Mouse (Mus musculus): Measurements from ENCODE around the gene Mchr1.
A peak's percentile ranks its signal among the peaks of the same experiment; 100 is the strongest.

The Mchr1 gene

GRCm38 (mm10) chr15:81227275-81227674 lies 8.0 kb upstream of the Mchr1 start:
- no peak for DNase-seq (ENCODE audit: extremely low spot score)

- DNase-seq (ENCODE audit: extremely low spot score): no peak
These were observed 7.0 kb upstream of the Mchr1 start for GRCm38 (mm10) chr15:81228258-81228657.

- DNase-seq (ENCODE audit: extremely low spot score): no peak
These were observed 5.5 kb upstream of the Mchr1 start for GRCm38 (mm10) chr15:81229791-81230190.

DNA sequence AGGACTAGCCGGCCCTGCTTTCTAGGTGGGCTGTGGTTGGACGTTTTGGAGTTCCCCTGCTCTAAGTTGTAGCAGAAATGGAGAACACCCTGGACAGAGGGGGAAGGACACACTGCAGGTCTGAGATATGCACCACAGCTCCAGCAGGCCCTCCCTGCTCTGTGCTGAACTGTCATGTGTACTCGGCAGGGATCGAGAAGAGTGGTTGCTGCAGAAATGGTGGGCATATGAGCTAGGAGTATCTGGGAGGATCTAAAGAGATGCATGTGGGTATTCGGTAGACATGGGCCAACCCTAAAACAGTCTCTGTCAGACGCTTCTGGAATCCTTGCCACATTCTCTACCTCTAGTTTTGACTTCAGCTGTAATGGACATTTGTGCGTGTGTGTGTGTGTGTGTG lies 4.0 kb upstream of the Mchr1 start:
- no peak for DNase-seq (ENCODE audit: extremely low spot score)

GRCm38 (mm10) chr15:81236062-81236461 lies 763 bp downstream of the Mchr1 start:
- DNase-seq (ENCODE audit: extremely low spot score): no peak

DNA sequence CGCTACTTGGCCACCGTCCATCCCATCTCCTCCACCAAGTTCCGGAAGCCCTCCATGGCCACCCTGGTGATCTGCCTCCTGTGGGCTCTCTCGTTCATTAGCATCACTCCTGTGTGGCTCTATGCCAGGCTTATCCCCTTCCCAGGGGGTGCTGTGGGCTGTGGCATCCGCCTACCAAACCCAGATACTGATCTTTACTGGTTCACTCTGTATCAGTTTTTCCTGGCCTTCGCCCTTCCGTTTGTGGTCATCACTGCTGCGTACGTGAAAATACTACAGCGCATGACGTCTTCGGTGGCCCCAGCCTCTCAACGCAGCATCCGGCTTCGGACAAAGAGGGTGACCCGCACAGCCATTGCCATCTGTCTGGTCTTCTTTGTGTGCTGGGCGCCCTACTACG lies 2.2 kb downstream of the Mchr1 start:
- DNase-seq (ENCODE audit: extremely low spot score): no peak

DNA sequence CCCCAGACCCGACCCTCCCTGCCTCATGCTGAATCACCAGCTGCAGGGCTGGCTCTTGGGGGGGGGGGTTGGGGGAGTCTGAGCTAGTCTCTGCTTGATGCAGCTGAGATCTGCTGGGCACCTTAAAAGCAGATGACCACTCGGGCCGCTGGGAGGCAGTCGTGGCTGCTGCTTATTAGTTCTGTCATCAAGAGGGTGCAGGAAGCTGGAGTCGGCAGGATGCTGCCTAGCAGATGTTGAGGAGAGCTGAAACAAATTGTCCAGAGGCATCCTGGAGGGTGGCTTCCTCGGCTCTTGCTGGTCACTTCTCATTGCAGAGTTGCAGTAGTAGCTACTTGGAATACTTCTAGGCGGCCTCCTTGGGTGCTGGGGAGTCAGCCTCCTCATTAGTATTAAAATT lies 4.0 kb downstream of the Mchr1 start:
- DNase-seq (ENCODE audit: extremely low spot score): peak; percentile 44

DNA sequence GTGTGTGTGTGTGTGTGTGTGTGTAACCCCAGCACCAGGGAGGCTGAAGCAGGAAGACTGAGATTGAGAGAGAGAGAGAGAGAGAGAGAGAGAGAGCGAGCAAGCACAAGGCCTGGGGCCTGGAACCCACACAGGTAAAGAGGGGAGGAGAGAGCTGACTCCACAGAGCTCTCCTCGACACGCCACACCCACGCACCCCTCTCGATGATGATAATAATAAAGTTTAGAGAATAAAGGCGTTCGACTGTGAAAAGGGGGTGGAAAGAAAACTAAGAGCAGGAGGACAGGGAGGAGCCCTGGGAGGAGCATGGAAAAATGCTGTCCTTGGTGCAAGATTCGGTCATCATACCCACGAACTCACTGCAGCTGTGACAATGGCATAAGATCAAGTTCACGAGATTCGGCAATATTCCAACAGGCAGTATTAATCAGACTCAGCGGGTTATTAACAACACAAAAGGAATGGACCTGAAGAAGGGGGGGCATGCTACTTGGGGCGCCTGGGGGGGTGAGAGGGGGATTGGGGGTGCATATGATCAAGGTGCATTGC lies 4.6 kb downstream of the Mchr1 start:
- no peak for DNase-seq (ENCODE audit: extremely low spot score)

GRCm38 (mm10) chr15:81246890-81247289 lies 11.6 kb downstream of the Mchr1 start:
- DNase-seq (ENCODE audit: extremely low spot score): no peak

DNA sequence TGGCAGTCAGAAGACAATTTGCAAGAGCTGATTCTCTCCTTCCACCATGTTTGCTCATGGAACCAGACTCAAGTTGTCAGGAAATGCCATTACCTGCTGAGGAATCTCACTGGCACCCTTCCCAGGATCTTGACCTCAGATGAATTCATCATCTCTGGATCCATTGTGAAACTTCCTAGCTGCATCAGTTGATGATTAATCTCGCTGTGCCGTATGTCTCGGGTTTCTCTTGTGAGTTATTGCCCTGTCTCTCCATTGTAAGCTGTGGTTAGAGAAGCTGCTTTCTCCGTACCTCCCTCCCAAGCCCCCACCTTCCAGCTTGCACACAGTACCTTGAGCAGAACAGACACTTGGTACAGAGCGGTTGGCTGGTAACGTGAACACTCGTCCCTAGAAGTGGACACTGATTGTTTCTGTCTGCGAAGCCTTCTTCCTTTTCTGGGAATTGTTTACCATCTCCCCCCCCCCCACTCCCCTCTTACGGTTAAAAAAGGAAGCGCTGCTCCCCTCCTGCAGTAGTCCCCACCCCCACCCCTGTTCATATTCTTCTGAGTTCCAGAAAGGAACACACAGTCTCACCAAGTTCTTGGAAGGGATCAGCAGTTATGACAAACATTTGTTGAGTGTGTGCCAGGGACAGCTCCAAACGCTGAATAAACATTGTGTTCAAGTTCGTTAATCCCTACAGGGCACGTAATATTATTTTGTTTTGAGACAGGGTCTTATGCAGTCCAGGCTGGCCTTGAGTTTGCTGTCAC lies 12.5 kb downstream of the Mchr1 start:
- no peak for DNase-seq (ENCODE audit: extremely low spot score)

DNA sequence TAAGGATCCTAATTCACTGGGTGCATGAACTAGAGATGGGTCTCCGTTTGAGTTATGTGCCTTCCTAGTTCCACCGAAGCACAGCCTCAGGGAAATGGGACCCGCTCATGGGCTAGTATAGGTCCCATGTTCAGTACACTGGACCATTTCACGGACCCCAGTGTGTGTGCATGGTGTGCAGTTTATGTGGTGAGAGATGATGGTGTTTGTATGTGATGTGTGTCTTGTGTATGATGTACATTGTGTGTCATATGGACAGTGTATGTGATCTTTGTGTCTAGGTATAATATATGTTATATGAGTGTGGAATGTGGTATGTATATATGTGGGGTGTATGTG lies 13.0 kb downstream of the Mchr1 start:
- no peak for DNase-seq (ENCODE audit: extremely low spot score)

DNA sequence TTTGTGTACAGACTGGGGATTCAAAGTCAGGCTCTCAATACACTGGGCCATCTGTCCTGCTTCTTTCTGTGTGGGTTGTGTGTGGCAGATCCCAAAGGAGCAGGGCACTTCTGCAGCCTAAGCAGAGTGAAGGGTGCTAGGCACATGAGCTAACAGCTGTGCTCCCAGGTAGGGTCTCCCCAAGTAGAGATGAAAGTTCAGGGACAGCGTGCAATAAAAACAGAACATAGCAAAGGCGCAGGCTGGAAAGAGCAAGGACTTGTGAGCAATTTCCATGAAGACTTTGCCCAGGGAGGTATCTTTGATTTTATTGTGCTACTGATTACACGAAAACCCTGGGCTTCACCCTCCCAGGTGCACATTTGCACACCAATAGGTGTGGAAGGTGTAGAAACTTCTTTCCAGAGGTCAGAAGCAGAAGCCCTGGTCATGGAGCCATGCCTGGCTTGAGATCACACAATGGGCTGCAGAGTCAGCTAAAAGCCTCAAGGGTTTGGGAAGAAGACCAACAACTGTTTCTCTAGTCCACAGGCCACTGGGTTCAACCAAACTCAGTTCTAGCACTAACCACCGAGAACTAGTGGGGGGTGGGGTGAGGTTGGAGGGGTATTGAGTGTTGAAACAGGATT lies 13.8 kb downstream of the Mchr1 start:
- DNase-seq (ENCODE audit: extremely low spot score): no peak

GRCm38 (mm10) chr15:81252626-81253174 lies 17.4 kb downstream of the Mchr1 start:
- no peak for DNase-seq (ENCODE audit: extremely low spot score)

GRCm38 (mm10) chr15:81253585-81253984 lies 18.3 kb downstream of the Mchr1 start:
- DNase-seq (ENCODE audit: extremely low spot score): no peak

- no peak for DNase-seq (ENCODE audit: extremely low spot score)
These were observed 18.9 kb downstream of the Mchr1 start for GRCm38 (mm10) chr15:81254113-81254640.

DNA sequence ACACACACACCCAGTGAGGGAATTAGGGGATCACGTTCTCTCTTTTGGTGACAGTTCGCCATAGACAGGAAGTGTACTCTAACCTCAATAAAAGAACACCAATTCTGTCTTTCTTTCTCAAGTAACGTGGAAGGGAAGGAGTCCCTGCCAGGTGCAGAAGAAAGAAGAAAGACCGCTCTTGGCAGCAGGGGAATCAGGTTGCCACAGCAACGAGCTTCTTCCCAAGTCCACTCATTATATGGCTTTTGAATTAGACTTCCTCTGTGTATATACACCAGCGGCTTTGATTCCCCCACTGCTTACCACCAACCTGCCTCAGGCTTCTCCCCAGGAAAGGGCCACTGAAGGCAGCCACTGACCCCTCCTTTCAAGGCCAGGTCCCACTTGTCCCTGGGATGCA lies 19.8 kb downstream of the Mchr1 start:
- DNase-seq (ENCODE audit: extremely low spot score): no peak

DNA sequence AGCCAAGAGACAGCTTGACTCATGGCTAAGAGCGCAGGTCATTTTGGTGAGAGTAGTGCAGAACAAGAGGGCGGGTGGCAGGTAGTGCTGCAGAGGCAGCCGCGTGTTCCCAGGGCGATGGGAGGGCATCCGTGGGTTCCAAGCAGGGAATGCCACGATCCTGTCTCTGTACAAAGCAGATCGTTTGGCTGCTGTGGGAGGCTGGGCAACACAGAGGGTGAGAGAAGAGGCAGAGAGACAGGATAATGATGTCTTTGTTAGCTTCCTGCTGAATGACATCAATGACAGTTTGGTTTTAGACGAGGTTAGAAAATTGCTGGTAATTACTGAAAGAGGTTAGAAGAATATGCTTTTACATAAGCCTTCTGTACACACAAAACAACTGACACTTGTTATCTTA lies 23.0 kb downstream of the Mchr1 start:
- no peak for DNase-seq (ENCODE audit: extremely low spot score)

DNA sequence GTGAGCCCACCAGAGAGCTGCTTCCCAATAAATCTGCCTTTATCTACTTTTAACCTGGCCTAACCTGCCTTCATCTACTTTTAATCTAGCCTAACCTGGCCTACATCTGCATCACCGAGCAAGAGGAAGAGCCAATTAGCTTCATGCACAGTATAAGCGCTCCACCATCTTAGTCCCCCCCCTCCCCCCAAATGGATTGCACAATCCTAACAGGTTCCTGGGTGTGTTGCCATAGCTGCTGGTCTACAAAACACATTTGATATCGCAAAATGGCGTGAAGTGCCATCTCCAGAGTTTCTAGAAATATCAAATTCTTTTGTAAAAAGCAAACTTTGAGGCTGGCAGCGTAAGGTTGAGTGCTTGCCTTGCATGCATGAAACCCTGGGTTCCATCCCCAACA lies 24.0 kb downstream of the Mchr1 start:
- no peak for DNase-seq (ENCODE audit: extremely low spot score)

DNA sequence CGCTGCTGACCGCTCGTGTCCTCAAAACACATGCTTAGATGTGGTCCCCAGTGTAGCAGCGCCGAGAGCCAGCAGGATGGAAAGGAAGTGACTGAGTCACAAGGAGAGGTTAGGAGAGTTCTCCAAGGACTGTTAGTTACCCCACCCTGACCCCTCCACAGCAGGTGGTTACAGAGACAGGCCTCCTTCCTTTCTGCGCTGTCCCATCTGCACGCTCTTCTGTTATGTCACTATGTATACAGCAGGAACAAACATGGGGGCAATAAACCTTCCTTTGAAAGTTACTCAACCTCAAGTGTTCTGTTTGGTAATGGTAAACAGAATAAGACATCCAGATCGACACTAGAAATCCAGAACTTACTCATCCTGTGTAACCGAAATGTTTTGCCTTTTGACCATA lies 24.9 kb downstream of the Mchr1 start:
- DNase-seq (ENCODE audit: extremely low spot score): no peak

DNA sequence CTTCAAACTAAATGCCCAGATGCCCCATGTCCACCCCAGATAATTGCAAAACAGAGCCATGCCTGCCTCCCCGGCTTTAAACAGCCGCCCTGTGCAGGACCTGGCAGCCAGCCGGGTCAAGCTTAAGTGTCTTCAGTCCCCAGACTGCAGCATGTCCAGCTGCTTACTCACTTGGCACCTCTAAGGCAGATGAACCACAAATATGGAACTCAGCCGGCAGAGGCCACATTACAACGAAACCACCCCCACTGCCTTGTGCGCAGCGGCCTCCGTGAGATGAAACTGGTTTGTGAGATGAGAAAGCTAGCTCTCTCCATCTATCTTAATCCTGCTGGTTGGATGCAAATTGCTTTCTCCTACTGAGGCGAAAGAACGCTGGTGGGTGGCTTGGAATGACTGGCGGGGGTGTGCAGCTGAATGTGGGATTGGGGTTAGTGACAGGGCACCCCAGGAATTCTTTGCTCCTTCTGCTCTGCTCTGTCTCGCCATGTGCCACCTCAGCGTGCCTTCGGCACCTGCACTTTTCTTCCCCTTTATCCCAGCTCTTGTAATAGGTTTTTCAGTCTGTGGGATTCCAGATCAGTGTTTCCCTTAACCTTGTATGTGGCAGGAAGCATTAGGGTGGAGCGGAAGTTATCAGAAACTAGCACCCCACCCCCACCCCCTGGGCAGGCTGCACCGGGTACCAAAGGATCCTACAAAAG lies 29.2 kb downstream of the Mchr1 start:
- no peak for DNase-seq (ENCODE audit: extremely low spot score)

- DNase-seq (ENCODE audit: extremely low spot score): no peak
These were observed 32.1 kb downstream of the Mchr1 start for GRCm38 (mm10) chr15:81267416-81267815.

- DNase-seq (ENCODE audit: extremely low spot score): no peak
These were observed 37.2 kb downstream of the Mchr1 start for GRCm38 (mm10) chr15:81272305-81273053.
